Mouse (Mus musculus): ENCODE measurements around the gene Fbn1.

DNA sequence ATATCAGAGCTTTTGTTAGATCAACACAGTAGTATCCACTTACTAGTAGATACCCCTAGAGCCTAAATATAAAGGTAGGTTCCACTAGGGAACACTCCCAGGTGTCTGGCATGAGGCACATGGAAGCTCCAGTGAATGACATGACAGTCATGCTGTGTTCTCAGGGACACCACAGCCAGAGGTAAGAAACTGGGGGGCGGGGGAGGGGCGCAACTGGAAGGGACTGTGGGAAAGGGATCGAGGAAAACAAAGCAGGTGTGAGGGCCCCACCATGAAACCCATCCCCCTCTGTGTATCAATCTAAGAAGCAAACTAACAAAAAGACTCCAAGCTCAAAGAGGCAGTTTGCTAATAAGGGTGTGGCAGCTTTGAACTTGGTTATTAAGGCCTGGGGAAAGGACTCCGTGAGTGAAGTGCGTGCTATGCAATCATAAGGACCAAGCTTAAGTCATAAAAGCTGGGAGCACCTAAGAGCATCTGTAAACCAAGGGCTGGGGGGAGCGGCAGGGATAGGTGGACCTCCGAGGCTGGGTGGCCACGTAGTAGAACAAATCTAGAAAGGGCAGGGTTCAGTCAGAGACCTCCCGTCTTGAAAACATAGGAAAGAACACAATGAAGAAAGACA lies 60.4 kb downstream of the Fbn1 start:
- TF ChIP-seq CTCF (IDR thresholded peaks at IDR 0.05; ENCODE audit: insufficient read depth, low read length) (no peak), POLR2A (IDR thresholded peaks at IDR 0.05; ENCODE audit: borderline replicate concordance, extremely low read depth, low read depth, low read length) (no peak)

Data from lung, adult 2 months (tissue).